Mouse (Mus musculus) urinary bladder, adult 18-20 months (tissue): Measurements from ENCODE around the gene Dchs1.
"Not testable (repeated sequence)": the region's sequence is repeated elsewhere in the genome, so short reads cannot be mapped to it uniquely, and the experiment has no call there.

Source experiments
- DNase-seq, 2 experiments: peaks; one replicate each; pipeline ENCODE4 v3.0.0; 2022; ENCODE audit warnings: low spot score in 2 of 2, mixed read lengths in 2 of 2

Dchs1 gene

GRCm38 (mm10) chr7:105742539-105743215 lies 44.8 kb downstream of the Dchs1 start:
- DNase-seq = not testable (repeated sequence)

GRCm38 (mm10) chr7:105741978-105742377 lies 45.5 kb downstream of the Dchs1 start:
- no peak for DNase-seq

DNA sequence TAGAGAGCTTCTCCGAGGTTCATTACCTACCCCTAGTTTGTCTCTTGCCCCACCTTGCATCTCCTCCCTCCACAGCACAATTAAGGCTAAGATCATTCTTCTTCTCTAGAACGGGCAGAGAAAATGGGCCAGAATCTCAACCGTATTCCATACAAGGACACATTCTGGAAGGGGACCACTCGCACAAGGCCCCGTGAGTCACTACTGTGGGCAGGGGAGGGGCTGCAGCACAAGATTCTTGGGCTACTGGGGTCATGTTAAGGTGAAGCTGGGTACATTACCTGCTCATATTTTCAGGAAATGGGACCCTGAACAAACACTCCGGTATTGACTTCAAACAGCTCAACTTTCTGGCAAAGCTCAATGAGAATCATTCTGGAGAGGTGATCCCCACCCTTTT lies 46.6 kb downstream of the Dchs1 start:
- no peak for DNase-seq

- no peak for DNase-seq
These were observed 47.2 kb downstream of the Dchs1 start for GRCm38 (mm10) chr7:105740089-105740795.

DNA sequence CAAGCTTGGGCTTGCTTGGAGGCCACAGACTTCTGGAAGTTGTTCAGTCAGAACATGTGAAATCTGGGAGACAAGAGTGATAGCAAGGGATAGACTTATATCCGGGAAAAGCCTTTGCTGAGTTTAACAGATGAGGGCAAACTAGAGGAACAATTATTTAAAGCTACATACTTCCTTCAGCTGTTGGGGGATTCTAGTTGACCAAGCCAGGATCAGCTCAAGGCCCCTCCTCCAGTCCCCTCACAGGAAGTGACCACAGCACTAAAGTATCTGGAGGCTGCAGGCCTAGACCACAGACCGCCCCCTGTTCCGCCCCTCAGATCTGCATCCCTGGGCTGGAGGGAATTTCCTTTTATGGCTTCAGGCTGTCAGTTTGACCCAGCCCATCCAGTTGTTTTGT lies 48.5 kb downstream of the Dchs1 start:
- DNase-seq = peak in 1 of 2 experiments; percentile 52

GRCm38 (mm10) chr7:105738286-105738685 lies 49.2 kb downstream of the Dchs1 start:
- no peak for DNase-seq

- no peak for DNase-seq
These were observed 49.8 kb downstream of the Dchs1 start for GRCm38 (mm10) chr7:105737648-105738047.

DNA sequence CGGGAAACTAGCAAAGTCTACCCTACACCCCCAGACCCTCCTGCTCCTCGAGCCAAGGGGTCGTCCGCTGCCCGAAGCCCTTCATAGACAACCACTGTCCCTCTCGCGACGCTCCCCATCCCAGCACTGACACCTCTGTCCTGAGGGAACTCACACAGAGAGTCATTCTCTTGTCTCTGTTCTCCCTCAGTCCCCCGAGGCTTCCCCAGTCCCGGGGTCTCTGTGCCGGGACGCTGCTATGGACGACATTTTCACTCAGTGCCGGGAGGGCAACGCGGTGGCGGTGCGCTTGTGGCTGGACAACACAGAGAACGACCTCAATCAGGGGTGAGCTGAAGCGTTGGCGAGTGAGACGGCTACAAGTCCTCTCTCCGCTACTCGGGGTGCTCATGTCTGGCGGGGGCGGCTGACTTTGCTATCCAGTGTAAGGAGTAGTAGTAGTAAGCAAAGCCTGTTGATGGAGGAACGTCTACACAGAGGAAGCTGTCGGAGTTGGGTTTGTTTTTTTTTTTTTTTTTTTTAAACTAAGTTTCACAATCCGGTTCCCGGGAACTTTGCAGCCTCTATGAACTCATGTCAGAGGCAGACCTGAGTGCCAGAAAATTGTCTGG lies 50.4 kb downstream of the Dchs1 start, which contains the start of gene Rrp8:
TSS of gene Rrp8 (minus strand) at position 475 of the 611 bp plus-strand sequence.
- DNase-seq = peak; percentile 22 to 75

DNA sequence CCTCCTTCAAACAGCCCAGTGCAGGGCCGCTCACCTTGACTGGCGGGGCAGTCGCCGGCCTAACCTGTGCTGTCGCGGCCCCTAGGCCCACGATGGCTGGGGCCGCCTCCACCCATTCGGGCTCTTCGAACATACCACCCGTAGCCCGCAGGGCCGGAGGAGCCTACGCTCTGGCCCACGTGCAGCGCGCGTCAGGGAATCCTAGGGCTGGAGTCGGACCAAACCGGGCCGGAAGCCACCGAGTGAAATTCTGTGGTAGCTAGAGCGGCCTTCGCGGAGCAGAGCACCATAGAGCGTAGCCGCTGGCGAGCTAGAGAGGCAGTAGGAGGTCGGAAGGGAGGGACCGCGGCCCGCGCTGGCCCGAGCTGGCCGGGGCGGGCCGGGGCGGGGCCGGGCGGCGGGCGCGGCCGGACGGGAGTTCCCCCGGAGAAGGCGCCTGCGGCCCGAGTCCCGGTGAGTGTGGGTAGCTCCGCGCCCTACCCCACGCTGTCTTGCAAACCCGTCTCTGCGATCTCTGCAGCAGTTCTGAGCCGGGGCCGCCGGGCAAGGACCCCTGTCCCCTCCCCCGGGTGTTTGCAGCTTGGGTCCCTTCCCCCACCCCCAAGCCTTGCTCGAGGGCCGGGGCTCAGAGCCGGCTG lies 51.1 kb downstream of the Dchs1 start, which contains the start of gene Ilk:
TSS of gene Ilk (plus strand) at position 329 of the 638 bp plus-strand sequence.
- DNase-seq = peak; percentile 80 to 93

DNA sequence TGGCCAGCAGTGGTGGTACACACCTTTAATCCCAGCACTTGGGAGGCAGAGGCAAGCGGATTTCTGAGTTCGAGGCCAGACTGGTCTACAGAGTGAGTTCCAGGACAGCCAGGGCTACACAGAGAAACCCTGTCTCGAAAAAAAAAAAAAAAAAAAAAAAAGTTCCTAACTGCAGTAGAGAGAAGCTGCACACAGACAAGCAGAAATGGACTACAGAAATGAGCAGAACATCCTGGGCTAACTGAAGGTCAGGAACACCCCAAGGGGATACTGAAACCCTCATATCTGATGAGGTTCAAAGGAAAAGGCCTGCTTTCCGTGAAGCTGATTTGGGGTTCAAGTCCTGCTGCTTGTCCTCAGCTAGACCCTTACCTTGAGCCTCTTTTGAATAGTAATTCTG lies 52.0 kb downstream of the Dchs1 start:
- DNase-seq = not testable (repeated sequence)

- DNase-seq = no peak
These were observed 52.6 kb downstream of the Dchs1 start for GRCm38 (mm10) chr7:105734826-105735225.

DNA sequence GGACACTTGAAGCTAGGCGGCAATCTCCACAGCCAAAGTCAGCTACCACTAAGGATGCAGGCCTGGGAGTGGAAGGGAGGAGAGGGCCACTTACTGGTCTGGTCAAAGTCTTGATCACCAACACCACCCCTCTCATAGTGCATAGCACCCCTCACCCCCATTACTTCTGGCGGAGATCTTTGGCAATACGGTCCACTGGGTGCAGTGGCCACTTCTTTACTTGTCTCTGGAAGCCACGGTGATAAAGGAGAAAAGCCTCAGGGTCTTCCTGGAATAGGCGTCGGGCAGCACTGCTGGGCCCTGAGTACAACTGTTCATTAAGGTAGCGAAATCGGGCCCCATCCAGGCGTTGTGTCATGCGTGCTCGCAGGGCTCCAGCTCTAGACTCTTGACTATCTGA lies 53.6 kb downstream of the Dchs1 start:
- DNase-seq = no peak

DNA sequence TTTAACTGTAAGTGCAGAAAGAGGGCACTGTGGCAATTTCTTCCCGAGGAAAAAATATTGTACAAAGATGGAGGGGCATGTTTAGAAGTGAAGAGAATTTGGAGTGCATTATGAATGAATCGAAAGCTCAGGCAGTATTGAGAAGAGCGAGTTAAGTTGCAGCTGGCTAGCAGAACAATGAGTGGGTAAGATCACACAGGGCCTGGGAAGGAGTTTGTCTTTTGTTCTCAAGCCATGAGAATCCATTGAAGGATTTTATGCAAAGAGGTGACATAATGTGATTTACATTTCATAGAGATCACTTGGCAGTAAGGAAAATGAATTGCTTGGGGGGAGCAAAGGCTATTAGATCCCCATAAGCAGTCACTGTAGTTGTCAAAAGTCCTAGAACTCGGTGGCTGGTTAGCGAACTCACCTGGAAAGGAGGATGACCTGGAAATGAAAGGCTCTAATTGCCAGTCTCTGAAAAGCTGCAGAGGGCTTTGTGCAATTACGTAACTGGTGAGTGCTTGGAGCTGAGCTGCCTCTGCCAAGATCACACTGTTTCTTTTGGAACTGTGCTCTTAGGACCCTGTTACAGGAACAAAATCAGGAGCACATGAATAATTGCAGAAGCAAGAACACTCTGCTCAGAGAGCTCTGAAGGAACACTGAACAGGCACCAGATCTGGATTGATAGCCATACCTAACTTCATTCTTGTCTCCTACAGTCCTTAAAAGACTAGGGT lies 58.6 kb downstream of the Dchs1 start:
- no peak for DNase-seq

- DNase-seq = no peak
These were observed 60.5 kb downstream of the Dchs1 start for GRCm38 (mm10) chr7:105726980-105727325.

DNA sequence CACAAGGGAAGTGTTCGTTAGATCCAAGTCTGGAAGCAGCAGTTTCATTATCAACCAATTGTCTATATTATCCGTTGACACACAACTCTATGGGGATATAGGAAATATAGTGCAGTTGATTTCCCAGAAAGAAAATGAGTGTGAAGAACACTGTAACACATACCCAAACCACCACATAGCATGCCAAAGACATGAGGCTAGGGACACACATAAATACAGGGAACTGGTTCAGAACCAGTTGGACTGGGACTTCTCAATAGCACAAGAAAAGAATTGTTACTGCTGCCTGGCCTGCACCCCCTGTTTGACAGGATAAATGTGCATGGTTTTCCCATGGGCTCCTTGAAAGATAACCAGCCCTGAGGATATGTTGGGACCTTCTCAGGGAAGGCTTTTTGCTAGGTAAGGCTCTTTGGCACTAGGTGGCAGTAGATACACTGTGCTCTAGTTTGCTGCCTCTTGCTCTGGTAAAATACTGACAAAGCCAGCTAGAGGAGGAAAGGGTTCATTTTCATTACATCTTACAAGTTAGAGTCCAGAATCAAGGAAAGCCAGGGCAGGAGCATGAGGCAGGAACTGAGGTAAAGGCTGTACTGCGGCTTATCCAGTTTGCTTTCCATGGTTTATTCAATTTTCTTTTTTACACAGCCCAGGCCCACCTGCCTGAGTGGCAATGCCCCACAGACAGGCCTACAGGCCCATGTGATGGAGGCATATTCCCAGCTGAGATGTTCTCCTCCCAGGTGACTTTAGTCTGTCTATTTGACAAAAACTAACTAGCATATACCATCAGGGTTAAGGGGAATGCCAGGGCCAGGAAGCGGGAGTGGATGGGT lies 61.1 kb downstream of the Dchs1 start:
- no peak for DNase-seq

DNA sequence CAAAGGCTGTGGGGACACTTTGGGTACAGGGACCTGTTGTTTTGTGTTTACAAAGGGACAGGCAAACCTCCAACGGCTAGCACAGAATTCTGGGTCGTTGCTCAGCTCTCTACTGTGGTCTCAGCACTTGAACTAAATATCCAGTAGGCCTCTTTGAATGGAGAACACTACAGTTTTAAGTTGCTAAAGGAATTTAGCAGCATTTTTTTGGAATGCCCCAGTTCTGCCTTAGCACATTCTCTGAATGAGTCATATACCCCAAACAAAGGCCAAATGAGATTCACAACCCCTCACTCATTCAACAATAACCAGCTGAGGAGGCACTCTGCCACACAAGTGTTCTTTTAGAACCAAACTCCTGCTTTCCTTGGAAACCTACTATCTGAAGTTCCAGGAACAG lies 65.5 kb downstream of the Dchs1 start:
- DNase-seq = no peak

DNA sequence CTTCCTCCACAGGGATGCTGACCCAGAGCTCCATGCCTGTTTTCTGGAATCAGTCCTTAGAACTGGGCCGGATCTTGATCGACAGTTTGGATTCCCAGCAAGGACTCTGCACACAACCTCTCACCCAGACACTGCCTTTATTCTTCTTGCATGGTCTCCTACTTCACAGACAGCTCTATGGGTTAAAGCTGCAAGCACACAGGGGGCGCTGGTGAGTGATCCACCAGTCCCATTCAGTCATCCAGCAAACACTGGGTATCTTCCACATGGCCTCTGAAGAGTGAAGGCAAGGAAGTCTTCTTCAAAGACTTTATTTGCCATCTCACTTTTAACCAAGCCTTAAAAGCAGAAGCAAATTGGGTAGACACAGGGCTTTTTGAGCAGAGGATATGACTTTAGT lies 72.1 kb downstream of the Dchs1 start:
- DNase-seq = no peak

DNA sequence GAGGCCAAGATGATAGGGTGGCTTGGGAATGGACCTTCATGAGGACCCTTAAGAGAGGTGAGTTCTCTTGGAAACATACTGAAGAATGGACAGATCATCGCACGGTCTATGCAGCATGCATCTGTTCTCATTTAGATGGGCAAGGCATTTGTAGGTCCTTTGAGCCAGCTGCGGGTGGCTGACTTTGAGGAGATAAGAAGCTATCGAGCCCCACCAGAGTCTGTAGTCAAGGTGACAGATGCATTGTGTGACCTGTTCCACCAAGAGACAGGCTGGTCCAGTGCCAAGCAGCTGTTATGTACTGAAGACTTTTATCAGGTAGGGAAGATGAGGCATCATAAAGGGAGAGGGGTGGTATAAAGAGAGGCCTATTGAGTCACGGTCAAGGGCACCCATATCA lies 78.7 kb downstream of the Dchs1 start:
- DNase-seq = no peak

DNA sequence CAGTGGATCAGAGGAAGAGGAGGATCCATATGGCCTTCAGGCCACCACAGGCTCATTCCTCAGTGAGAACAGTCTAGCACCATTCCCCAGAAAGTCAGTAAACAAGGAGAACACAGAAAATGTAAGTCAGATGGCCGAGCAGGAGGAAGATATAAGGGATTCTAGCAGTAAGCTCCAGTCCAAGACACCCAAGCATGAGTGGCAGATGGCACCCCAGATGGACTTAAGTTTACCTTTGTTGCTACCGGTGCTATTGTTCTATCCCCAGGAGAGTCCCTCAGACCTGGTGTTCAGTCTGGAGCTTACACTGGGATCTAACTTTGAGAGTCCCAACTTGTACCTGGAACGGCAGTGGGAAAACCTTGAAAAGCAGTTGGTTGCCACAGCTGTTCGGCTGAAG lies 83.6 kb downstream of the Dchs1 start:
- no peak for DNase-seq

GRCm38 (mm10) chr7:105703184-105703583 lies 84.3 kb downstream of the Dchs1 start:
- no peak for DNase-seq
